Mouse (Mus musculus): ENCODE data around the gene Gm45062. TPM values are rescaled to one million over a fixed set of nuclear protein-coding genes. Genes with fewer than 3 reads are reported as not detected.

The Gm45062 gene
- polyA plus RNA-seq, 1 experiment: not detected

DNA sequence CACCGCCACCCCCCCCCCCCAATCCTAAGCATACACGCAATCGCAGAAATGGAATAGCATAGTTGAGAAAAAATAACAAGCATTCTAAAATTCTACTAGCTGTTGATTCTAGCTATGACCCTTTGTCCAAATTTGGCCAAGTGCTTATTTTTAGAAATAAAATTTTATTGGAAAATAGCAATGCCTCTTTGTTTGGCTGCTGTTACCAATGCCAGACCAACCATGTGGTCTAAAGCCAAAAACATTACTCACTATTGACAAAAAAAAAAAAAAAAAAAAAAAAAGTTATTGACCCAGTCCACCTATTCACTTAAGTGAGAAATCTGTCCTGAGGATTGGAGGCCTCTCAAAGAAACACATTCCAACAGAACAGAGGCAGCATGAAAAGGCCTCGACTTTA is 199.3 kb downstream of the Gm45062 start:
- Histone ChIP-seq H3K4me3 (ENCODE audit: low read depth, low read length) (no peak overlapping the region), H3K4me1 (ENCODE audit: control insufficient read depth, insufficient read depth, insufficient read length, low read length) (peaks cover 9% of the 10 kb centered on the region; the same call in 1 of the 2 replicates), H3K27ac (ENCODE audit: insufficient read depth, low read depth, low read length) (no peak overlapping the region), H3K27me3 (ENCODE audit: control insufficient read depth, insufficient read depth, low read length) (no peaks in the 10 kb centered on the region), H3K36me3 (ENCODE audit: control insufficient read depth, insufficient read depth, low read length) (no peaks in the 10 kb centered on the region)
- no peak for TF ChIP-seq CTCF (IDR thresholded peaks at IDR 0.05; ENCODE audit: extremely low read depth, insufficient read length, insufficient replicate concordance, low read depth, low read length)
- TF ChIP-seq POLR2A (IDR thresholded peaks at IDR 0.05; ENCODE audit: low read depth, low read length): no peak
- WGBS: 92% methylated on average over 4 of the region's 4 CpGs

DNA sequence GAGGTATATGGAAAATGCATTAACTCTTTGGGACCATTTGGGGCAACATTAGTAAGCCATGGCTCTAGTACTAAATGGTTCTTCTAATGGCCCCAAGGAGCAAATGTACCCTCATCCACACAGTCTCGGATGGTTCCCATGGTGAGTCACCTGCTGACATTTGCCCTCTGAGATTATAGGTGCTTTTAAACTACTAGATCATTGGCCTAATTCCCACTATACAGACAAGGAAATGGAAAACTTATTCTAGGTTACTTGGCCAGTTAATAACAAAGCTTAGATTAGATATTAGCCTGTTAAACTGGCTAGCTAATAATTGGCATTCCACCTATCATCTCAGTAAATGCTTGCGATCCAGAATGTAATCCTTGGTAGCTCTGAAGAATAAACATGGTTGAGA is 203.2 kb downstream of the Gm45062 start:
- H3K36me3 ChIP-seq (ENCODE audit: control insufficient read depth, insufficient read depth, low read length): no peaks in the 10 kb centered on the region
- no peaks in the 10 kb centered on the region for H3K27me3 ChIP-seq (ENCODE audit: control insufficient read depth, insufficient read depth, low read length)
- no peak overlapping the region for H3K27ac ChIP-seq (ENCODE audit: insufficient read depth, low read depth, low read length)
- WGBS: 32% methylated on average over 2 of the region's 2 CpGs
- TF ChIP-seq POLR2A (IDR thresholded peaks at IDR 0.05; ENCODE audit: low read depth, low read length): no peak
- TF ChIP-seq CTCF (IDR thresholded peaks at IDR 0.05; ENCODE audit: extremely low read depth, insufficient read length, insufficient replicate concordance, low read depth, low read length): no peak
- H3K4me1 ChIP-seq (ENCODE audit: control insufficient read depth, insufficient read depth, insufficient read length, low read length): peaks cover 26% of the 10 kb centered on the region
- H3K4me3 ChIP-seq (ENCODE audit: low read depth, low read length): no peak overlapping the region

DNA sequence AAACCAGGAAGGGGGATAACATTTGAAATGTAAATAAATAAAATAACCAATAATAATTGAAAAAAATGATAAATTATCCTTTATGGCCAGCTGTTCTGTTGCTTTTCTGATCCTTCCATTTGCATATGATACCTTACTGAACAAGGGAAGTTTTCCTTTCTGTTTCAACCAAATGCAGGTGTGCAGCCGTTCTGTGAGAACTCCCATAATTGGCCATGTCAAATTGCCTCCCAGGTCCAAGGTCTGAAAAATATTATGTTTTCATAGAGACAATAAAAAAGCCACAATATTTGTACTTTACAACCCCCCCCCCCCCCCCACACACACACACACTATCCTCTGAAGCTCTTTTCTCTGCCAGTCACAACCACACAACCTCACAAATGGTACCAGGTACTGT is 206.1 kb downstream of the Gm45062 start:
- Histone ChIP-seq H3K36me3 (ENCODE audit: control insufficient read depth, insufficient read depth, low read length) (no peaks in the 10 kb centered on the region), H3K27me3 (ENCODE audit: control insufficient read depth, insufficient read depth, low read length) (no peaks in the 10 kb centered on the region), H3K4me3 (ENCODE audit: low read depth, low read length) (no peak overlapping the region), H3K4me1 (ENCODE audit: control insufficient read depth, insufficient read depth, insufficient read length, low read length) (peaks cover 26% of the 10 kb centered on the region), H3K27ac (ENCODE audit: insufficient read depth, low read depth, low read length) (no peak overlapping the region)
- 24% methylated on average over 1 of the region's 1 CpGs for WGBS
- TF ChIP-seq CTCF (IDR thresholded peaks at IDR 0.05; ENCODE audit: extremely low read depth, insufficient read length, insufficient replicate concordance, low read depth, low read length) (no peak), POLR2A (IDR thresholded peaks at IDR 0.05; ENCODE audit: low read depth, low read length) (no peak)

DNA sequence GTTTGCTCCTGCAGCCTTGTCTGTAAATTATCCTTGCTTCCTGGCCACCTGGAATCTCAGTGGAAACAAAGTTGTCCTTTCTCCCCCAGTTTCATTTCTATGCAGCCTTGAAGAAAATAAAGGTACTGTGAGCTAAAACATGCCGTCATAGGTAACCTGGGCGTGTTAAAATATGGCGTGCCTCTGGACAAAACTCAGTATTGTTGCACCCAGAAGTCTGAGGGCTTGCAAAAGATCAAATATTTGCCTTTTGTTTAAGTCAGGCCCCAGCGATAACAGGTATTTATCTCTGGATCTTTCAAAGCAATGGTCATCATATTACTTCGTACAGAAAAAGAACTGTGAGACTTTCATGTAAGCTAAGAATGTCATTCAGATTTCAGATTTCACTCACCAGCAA is 206.7 kb downstream of the Gm45062 start:
- Histone ChIP-seq H3K4me1 (ENCODE audit: control insufficient read depth, insufficient read depth, insufficient read length, low read length) (peaks cover 23% of the 10 kb centered on the region), H3K27ac (ENCODE audit: insufficient read depth, low read depth, low read length) (peak overlapping the region; percentile 54; the same call in 1 of the 2 replicates), H3K27me3 (ENCODE audit: control insufficient read depth, insufficient read depth, low read length) (no peaks in the 10 kb centered on the region), H3K36me3 (ENCODE audit: control insufficient read depth, insufficient read depth, low read length) (no peaks in the 10 kb centered on the region), H3K4me3 (ENCODE audit: low read depth, low read length) (no peak overlapping the region)
- WGBS: 24% methylated on average over 5 of the region's 5 CpGs
- no peak for TF ChIP-seq POLR2A (IDR thresholded peaks at IDR 0.05; ENCODE audit: low read depth, low read length)
- no peak for TF ChIP-seq CTCF (IDR thresholded peaks at IDR 0.05; ENCODE audit: extremely low read depth, insufficient read length, insufficient replicate concordance, low read depth, low read length)

DNA sequence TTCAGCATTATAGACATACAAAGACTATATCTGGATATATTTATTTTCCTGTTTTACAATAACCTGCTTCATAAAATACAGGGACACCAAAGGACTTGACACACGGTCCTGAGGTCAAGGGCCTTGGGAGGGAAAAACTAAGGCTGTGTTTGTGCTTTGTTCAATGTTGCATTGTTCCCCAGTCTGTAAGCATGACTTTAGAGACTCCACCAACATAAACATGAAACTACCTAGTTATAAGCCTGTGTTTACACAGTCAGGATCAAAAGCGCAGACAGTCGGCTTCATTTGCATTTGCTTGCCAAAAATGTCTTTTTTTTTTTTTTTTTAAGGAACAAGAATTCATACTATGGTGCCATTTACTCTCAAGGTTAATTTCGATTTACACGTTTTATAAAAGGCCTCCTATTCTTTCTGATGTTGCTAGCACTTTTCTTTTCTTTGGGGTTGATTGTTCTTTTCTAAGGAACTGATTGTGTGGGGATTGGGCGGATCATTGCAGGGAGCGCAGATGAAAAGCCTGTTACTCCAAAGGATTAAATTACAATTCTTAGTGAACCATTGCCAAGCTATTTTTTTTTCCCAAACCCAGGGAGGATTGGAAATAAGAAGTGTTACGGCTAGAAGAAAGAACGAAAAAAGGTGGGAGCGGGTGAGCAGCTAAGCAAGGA is 208.6 kb downstream of the Gm45062 start:
- H3K4me3 ChIP-seq (ENCODE audit: low read depth, low read length): no peak overlapping the region
- WGBS: 58% methylated on average over 10 of the region's 10 CpGs
- no peaks in the 10 kb centered on the region for H3K27me3 ChIP-seq (ENCODE audit: control insufficient read depth, insufficient read depth, low read length)
- no peaks in the 10 kb centered on the region for H3K36me3 ChIP-seq (ENCODE audit: control insufficient read depth, insufficient read depth, low read length)
- no peak overlapping the region for H3K27ac ChIP-seq (ENCODE audit: insufficient read depth, low read depth, low read length)
- TF ChIP-seq POLR2A (IDR thresholded peaks at IDR 0.05; ENCODE audit: low read depth, low read length) (no peak), CTCF (IDR thresholded peaks at IDR 0.05; ENCODE audit: extremely low read depth, insufficient read length, insufficient replicate concordance, low read depth, low read length) (no peak)
- peaks cover 21% of the 10 kb centered on the region for H3K4me1 ChIP-seq (ENCODE audit: control insufficient read depth, insufficient read depth, insufficient read length, low read length)

DNA sequence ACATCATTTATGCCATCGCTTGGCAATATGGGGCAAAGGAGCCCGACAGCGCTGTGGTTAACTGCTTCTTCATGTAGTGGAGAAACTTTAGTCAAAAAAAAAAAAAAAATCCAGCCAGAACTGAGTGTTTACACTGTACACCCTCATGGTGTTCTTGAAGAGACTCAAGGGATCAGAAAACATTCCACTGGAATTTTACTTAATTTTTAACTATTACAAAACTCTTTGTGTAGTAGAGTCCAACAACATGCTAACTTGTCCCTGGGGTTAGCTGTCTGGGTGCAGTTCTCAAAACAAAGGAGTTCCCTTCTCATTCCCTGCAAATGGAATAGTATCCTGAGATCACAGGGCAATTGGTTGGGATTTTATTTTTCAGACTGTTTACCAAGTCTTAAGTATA is 210.7 kb downstream of the Gm45062 start:
- 93% methylated on average over 3 of the region's 3 CpGs for WGBS

DNA sequence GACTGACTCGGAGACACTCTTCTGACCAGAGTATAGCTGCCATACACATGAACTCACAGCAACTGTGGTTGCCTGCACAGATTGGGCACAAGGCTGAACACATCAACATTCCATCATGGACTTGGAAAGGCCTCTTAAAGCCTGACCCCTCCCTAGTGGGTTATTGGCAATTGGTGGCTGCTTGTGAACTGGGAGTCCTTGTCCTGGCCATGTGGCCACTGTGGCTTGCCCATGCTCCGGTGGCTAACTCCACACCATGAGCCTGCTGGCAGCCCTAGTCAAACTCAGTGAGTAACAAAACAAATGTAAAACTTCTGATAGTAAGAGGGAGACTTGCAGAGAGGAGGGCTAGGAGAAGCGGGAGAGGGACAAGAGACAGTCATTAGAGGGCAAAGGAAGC is 212.9 kb downstream of the Gm45062 start:
- H3K4me1 ChIP-seq (ENCODE audit: control insufficient read depth, insufficient read depth, insufficient read length, low read length): peaks cover under 1% of the 10 kb centered on the region
- 94% methylated on average over 3 of the region's 3 CpGs for WGBS
- no peak overlapping the region for H3K27ac ChIP-seq (ENCODE audit: insufficient read depth, low read depth, low read length)
- TF ChIP-seq POLR2A (IDR thresholded peaks at IDR 0.05; ENCODE audit: low read depth, low read length) (no peak), CTCF (IDR thresholded peaks at IDR 0.05; ENCODE audit: extremely low read depth, insufficient read length, insufficient replicate concordance, low read depth, low read length) (no peak)
- no peak overlapping the region for H3K4me3 ChIP-seq (ENCODE audit: low read depth, low read length)
- H3K27me3 ChIP-seq (ENCODE audit: control insufficient read depth, insufficient read depth, low read length): no peaks in the 10 kb centered on the region
- no peaks in the 10 kb centered on the region for H3K36me3 ChIP-seq (ENCODE audit: control insufficient read depth, insufficient read depth, low read length)

More for the DNA sequence above, 210.7 kb downstream of the Gm45062 start:
- Histone ChIP-seq H3K27me3 (ENCODE audit: control insufficient read depth, insufficient read depth, low read length) (no peaks in the 10 kb centered on the region), H3K36me3 (ENCODE audit: control insufficient read depth, insufficient read depth, low read length) (no peaks in the 10 kb centered on the region), H3K4me1 (ENCODE audit: control insufficient read depth, insufficient read depth, insufficient read length, low read length) (peaks cover 12% of the 10 kb centered on the region), H3K27ac (ENCODE audit: insufficient read depth, low read depth, low read length) (no peak overlapping the region), H3K4me3 (ENCODE audit: low read depth, low read length) (no peak overlapping the region)
- TF ChIP-seq POLR2A (IDR thresholded peaks at IDR 0.05; ENCODE audit: low read depth, low read length): no peak
- TF ChIP-seq CTCF (IDR thresholded peaks at IDR 0.05; ENCODE audit: extremely low read depth, insufficient read length, insufficient replicate concordance, low read depth, low read length): no peak
